Mouse (Mus musculus) kidney, embryonic 16.5 days (tissue): ENCODE data around the gene Ptprm. TPM values are rescaled to one million over a fixed set of nuclear protein-coding genes. Genes with fewer than 3 reads are reported as not detected.

Experiments used
- ATAC-seq: fragments of 200-750 bp; cut with Nextera tagmentation; 2 replicates; pipeline ENCODE4 v1.8.0; 2017; ENCODE audit warnings: moderate TSS enrichment; ENCODE audit not compliant: low FRiP score, low TSS enrichment
- H3K27ac ChIP-seq: fragments of 300-500 bp; sonication (generic); 2 replicates; pipeline ENCODE4 v1.5.1; 2014; ENCODE audit warnings: low read length
- H3K27me3 ChIP-seq: fragments of 300-500 bp; sonication (generic); 2 replicates; pipeline ENCODE4 v1.6.1; 2014; ENCODE audit warnings: low read length, control low read depth, mixed read lengths; ENCODE audit not compliant: insufficient read depth
- H3K36me3 ChIP-seq: fragments of 300-500 bp; sonication (generic); 2 replicates; pipeline ENCODE4 v1.6.1; 2014; ENCODE audit warnings: low read length, control low read depth, mixed read lengths; ENCODE audit not compliant: insufficient read depth
- H3K4me1 ChIP-seq: fragments of 300-500 bp; sonication (generic); 2 replicates; pipeline ENCODE4 v1.6.1; 2014; ENCODE audit warnings: low read length, control low read depth, mixed read lengths; ENCODE audit not compliant: insufficient read depth
- H3K4me2 ChIP-seq: fragments of 300-500 bp; sonication (generic); replicated peaks from 2 replicates; pipeline ENCODE4 v1.6.1; 2014; ENCODE audit warnings: low read depth, low read length
- H3K4me3 ChIP-seq: fragments of 300-500 bp; sonication (generic); 2 replicates; pipeline ENCODE4 v1.5.1; 2014; ENCODE audit warnings: mild to moderate bottlenecking, low read length
- H3K9ac ChIP-seq: fragments of 300-500 bp; sonication (generic); replicated peaks from 2 replicates; pipeline ENCODE4 v1.6.1; 2014; ENCODE audit warnings: low read length
- H3K9me3 ChIP-seq: fragments of 300-500 bp; sonication (generic); 2 replicates; pipeline ENCODE4 v1.6.1; 2016; ENCODE audit warnings: low read length, control low read depth
- WGBS: fragments of 180-500 bp; shearing (Covaris S2); extraction: QIAGEN DNeasy Blood & Tissue Kit; methylation state at CpG from one replicate; pipeline ENCODE4 v1.1.7; 2014; 5-methylcytosine and 5-hydroxymethylcytosine counted together
- polyA plus RNA-seq: library from polyadenylated mRNA; unstranded; fragments of >200 nt; fragmentation: Nextera tagmentation; extraction: Ambion mirVana; gene quantifications from 2 replicates; pipeline ENCODE4 v1.2.1, GENCODE M21; 2015

Gene Ptprm
- polyA plus RNA-seq, 1 experiment from 2014 or later: 17.3 TPM

- no peak for ATAC-seq
- Histone ChIP-seq H3K4me2 (no peak overlapping the region), H3K9ac (no peak overlapping the region), H3K27ac (no peak overlapping the region), H3K36me3 (no peaks in the 10 kb centered on the region), H3K4me3 (no peak overlapping the region), H3K9me3 (no peaks in the 10 kb centered on the region), H3K4me1 (peaks cover 15% of the 10 kb centered on the region), H3K27me3 (no peaks in the 10 kb centered on the region)
- 74% methylated on average over 5 of the region's 5 CpGs for WGBS
These were observed 233.4 kb downstream of the Ptprm start for GRCm38 (mm10) chr17:67120863-67121262.

- 28% methylated on average over 7 of the region's 7 CpGs for WGBS
- ATAC-seq: 0 out of 2 replicates have a peak, but pooled peaks have one; percentile 35
These were observed 235.4 kb downstream of the Ptprm start for GRCm38 (mm10) chr17:67118676-67119340.

DNA sequence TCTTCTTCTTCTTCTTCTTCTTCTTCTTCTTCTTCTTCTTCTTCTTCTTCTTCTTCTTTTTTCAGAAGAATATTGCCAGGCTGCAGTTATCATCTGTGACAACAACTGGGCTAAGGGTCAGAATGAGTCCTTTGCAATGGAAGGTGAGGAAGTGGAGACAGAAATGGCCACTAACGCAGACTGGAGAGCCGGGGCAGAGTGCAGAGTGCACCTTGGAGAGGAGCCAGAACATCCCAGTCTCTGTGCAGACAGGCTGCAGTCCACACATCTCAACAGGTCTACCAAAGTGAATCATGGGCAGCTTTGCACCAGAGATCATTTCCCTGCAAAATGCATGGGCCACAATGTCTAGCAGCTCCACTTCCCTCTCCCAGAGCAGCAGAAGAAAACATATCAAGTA lies 239.4 kb downstream of the Ptprm start:
- WGBS: 37% methylated on average over 2 of the region's 2 CpGs
- Histone ChIP-seq H3K4me1 (peaks cover 14% of the 10 kb centered on the region), H3K4me2 (no peak overlapping the region), H3K4me3 (no peak overlapping the region), H3K9me3 (no peaks in the 10 kb centered on the region), H3K9ac (no peak overlapping the region), H3K36me3 (no peaks in the 10 kb centered on the region), H3K27me3 (no peaks in the 10 kb centered on the region), H3K27ac (no peak overlapping the region)
- no peak for ATAC-seq

More at GRCm38 (mm10) chr17:67118676-67119340, 235.4 kb downstream of the Ptprm start:
- H3K9me3 ChIP-seq: no peaks in the 10 kb centered on the region
- no peak overlapping the region for H3K4me2 ChIP-seq
- no peak overlapping the region for H3K4me3 ChIP-seq
- H3K36me3 ChIP-seq: no peaks in the 10 kb centered on the region
- H3K4me1 ChIP-seq: peaks cover 15% of the 10 kb centered on the region
- no peak overlapping the region for H3K27ac ChIP-seq
- H3K9ac ChIP-seq: no peak overlapping the region
- no peaks in the 10 kb centered on the region for H3K27me3 ChIP-seq

- no peaks in the 10 kb centered on the region for H3K4me1 ChIP-seq
- no peak overlapping the region for H3K4me2 ChIP-seq
- H3K27ac ChIP-seq: no peak overlapping the region
- WGBS: 70% methylated on average over 3 of the region's 3 CpGs
- H3K36me3 ChIP-seq: no peaks in the 10 kb centered on the region
- no peak for ATAC-seq
- no peak overlapping the region for H3K4me3 ChIP-seq
- no peaks in the 10 kb centered on the region for H3K9me3 ChIP-seq
- no peak overlapping the region for H3K9ac ChIP-seq
- no peaks in the 10 kb centered on the region for H3K27me3 ChIP-seq
These were observed 241.6 kb downstream of the Ptprm start for GRCm38 (mm10) chr17:67112679-67113078.

DNA sequence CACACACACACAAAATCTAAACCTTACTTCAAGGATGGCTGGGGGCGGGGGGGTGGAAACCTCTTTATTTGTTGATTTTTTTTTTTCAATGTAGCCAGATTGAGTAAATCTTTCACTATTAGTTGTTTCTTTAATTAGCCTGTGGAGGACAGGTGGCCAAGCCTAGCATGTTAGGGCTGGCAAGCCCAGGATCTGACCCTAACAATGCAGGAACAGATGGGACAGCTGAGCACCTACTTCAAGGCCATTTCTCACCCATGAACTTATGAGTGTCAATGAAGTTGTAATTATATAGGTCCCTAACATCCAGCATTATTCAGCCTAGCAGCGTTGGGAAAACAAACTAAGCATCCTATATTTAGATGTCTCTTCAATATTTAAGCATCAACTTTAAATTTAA lies 248.1 kb downstream of the Ptprm start:
- no peaks in the 10 kb centered on the region for H3K9me3 ChIP-seq
- no peak overlapping the region for H3K4me3 ChIP-seq
- 95% methylated on average over 2 of the region's 2 CpGs for WGBS
- no peaks in the 10 kb centered on the region for H3K27me3 ChIP-seq
- no peaks in the 10 kb centered on the region for H3K36me3 ChIP-seq
- no peak overlapping the region for H3K27ac ChIP-seq
- H3K4me2 ChIP-seq: no peak overlapping the region
- no peak for ATAC-seq
- H3K9ac ChIP-seq: no peak overlapping the region
- H3K4me1 ChIP-seq: no peaks in the 10 kb centered on the region

DNA sequence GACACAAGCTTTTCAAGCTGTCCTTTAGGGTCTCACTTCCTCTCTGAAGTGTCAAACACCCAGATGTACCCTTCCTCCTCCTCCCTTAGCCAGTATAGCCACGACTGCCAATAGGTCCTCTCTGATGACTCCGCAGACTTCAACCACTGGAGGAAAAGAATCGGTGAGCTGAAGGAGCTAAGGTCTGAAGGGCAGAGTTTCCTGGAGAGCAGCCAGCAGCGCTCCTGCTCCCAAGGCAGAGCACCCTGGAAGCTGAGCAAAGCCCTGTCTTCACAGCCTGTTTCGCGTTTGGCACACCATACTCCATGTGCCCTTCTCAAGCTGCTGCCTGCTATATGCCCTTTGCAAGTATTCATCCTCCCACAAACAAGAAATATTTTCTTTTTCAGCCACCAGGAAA lies 252.2 kb downstream of the Ptprm start:
- Histone ChIP-seq H3K27ac (no peak overlapping the region), H3K9me3 (no peaks in the 10 kb centered on the region), H3K27me3 (no peaks in the 10 kb centered on the region), H3K4me1 (no peaks in the 10 kb centered on the region), H3K9ac (no peak overlapping the region), H3K4me2 (no peak overlapping the region), H3K36me3 (no peaks in the 10 kb centered on the region), H3K4me3 (no peak overlapping the region)
- 64% methylated on average over 6 of the region's 6 CpGs for WGBS
- ATAC-seq: no peak

GRCm38 (mm10) chr17:67090997-67091396 lies 263.3 kb downstream of the Ptprm start:
- Histone ChIP-seq H3K36me3 (no peaks in the 10 kb centered on the region), H3K4me2 (no peak overlapping the region), H3K9ac (no peak overlapping the region), H3K27me3 (no peaks in the 10 kb centered on the region), H3K4me1 (no peaks in the 10 kb centered on the region), H3K4me3 (no peak overlapping the region), H3K27ac (no peak overlapping the region), H3K9me3 (no peaks in the 10 kb centered on the region)
- 67% methylated on average over 5 of the region's 5 CpGs for WGBS
- no peak for ATAC-seq

GRCm38 (mm10) chr17:67090153-67090552 lies 264.1 kb downstream of the Ptprm start:
- no peaks in the 10 kb centered on the region for H3K27me3 ChIP-seq
- H3K9me3 ChIP-seq: no peaks in the 10 kb centered on the region
- 74% methylated on average over 7 of the region's 7 CpGs for WGBS
- H3K9ac ChIP-seq: no peak overlapping the region
- H3K4me2 ChIP-seq: no peak overlapping the region
- H3K36me3 ChIP-seq: no peaks in the 10 kb centered on the region
- H3K4me3 ChIP-seq: no peak overlapping the region
- no peak overlapping the region for H3K27ac ChIP-seq
- ATAC-seq: no peak
- no peaks in the 10 kb centered on the region for H3K4me1 ChIP-seq

GRCm38 (mm10) chr17:67089611-67090010 lies 264.6 kb downstream of the Ptprm start:
- Histone ChIP-seq H3K4me1 (no peaks in the 10 kb centered on the region), H3K4me3 (no peak overlapping the region), H3K27ac (no peak overlapping the region), H3K27me3 (no peaks in the 10 kb centered on the region), H3K4me2 (no peak overlapping the region), H3K36me3 (no peaks in the 10 kb centered on the region), H3K9ac (no peak overlapping the region), H3K9me3 (no peaks in the 10 kb centered on the region)
- 79% methylated on average over 3 of the region's 3 CpGs for WGBS
- ATAC-seq: no peak

DNA sequence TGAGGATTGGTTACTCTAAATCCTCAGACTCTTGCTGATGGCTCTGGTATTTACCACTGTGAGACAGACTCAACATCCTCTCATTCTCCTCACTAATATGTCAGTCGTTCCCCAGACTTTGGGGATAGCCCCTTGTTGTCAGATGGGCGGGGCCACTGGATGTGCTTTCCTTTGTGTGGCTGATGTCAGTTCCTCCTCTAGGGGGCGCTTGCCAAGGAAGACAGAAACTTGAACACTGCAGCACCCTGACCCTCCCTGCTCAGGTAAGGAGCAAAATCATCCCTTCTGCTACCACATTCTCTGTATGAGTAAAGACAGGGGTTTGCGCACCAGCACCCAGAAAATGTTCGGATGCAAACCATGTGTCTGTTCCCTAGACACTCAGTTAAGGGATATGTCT lies 266.7 kb downstream of the Ptprm start:
- Histone ChIP-seq H3K27me3 (no peaks in the 10 kb centered on the region), H3K27ac (no peak overlapping the region), H3K4me3 (no peak overlapping the region), H3K9ac (no peak overlapping the region), H3K4me1 (no peaks in the 10 kb centered on the region), H3K4me2 (no peak overlapping the region), H3K36me3 (no peaks in the 10 kb centered on the region), H3K9me3 (no peaks in the 10 kb centered on the region)
- ATAC-seq: no peak
- WGBS: 67% methylated on average over 5 of the region's 5 CpGs
